Mouse (Mus musculus): Measurements from ENCODE around the gene Evc2.

- TF ChIP-seq CTCF (IDR thresholded peaks at IDR 0.05; ENCODE audit: control insufficient read depth, insufficient read depth, insufficient read length) (no peak), USF1 (IDR thresholded peaks at IDR 0.05; ENCODE audit: low read depth) (no peak), MAX (IDR thresholded peaks at IDR 0.05) (no peak), MYOD1 (IDR thresholded peaks at IDR 0.05; ENCODE audit: control insufficient read depth, insufficient read length, low read depth) (no peak), MYOG (IDR thresholded peaks at IDR 0.05; ENCODE audit: control insufficient read depth, extremely low read depth, insufficient read length) (no peak), CEBPB (IDR thresholded peaks at IDR 0.05; ENCODE audit: low read depth) (no peak), FOSL1 (IDR thresholded peaks at IDR 0.05; ENCODE audit: insufficient read depth, low read length, poor library complexity, severe bottlenecking) (no peak)
These were observed 133.8 kb downstream of the Evc2 start for GRCm38 (mm10) chr5:37472025-37472608.
